Mouse (Mus musculus): ENCODE measurements around the gene Tank.

GRCm38 (mm10) chr2:61593871-61594304 lies 15.5 kb downstream of the Tank start:
- TF ChIP-seq CTCF (IDR thresholded peaks at IDR 0.05; ENCODE audit: control insufficient read depth, insufficient read depth, insufficient read length): no peak
- no peak for TF ChIP-seq CEBPB (IDR thresholded peaks at IDR 0.05; ENCODE audit: low read depth)
- TF ChIP-seq USF1 (IDR thresholded peaks at IDR 0.05; ENCODE audit: low read depth): no peak
- no peak for TF ChIP-seq MYOD1 (IDR thresholded peaks at IDR 0.05; ENCODE audit: control insufficient read depth, insufficient read length, low read depth)
- no peak for TF ChIP-seq MYOG (IDR thresholded peaks at IDR 0.05; ENCODE audit: control insufficient read depth, extremely low read depth, insufficient read length)
- no peak for TF ChIP-seq MAX (IDR thresholded peaks at IDR 0.05)
- no peak for TF ChIP-seq FOSL1 (IDR thresholded peaks at IDR 0.05; ENCODE audit: insufficient read depth, low read length, poor library complexity, severe bottlenecking)
